Mouse (Mus musculus) c-Kit-negative CD71-positive TER-119-positive erythroid progenitor cells, embryonic 14.5 days (primary cell): ENCODE results near the gene Il4ra.

Source experiments
- DNase-seq: peaks from one replicate; pipeline ENCODE4 v3.0.0-alpha.2; 2013; ENCODE audit warnings: low read depth, low spot score

Gene Il4ra

DNA sequence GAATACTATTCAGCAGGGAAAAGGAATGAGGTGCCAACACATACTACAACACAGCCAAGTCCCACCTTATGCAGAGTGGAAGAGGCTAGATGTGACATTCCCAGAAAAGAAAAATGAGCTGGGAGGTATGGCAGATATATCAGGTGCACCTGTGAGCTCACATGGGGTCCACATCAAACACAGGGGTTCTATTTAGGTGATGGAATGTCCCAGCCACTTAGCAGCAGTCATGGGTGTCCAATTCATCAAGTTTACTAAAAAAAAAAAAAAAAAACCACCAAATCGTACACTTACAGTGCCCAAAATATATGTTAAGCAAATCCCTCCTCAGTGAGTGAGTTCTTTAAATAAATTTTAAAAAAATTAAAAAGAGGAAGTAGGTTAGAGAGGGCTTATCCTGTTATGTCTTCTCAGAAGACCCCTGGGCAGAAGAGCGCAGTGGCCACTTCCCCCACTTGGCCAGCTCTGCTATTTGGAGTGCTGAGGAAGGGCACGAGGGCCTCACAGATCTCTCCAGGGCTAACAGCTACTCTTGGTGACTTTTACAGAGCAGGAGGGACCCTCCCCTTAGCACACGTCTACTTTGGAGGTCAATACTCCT is 47.6 kb downstream of the Il4ra start:
- no peak for DNase-seq

DNA sequence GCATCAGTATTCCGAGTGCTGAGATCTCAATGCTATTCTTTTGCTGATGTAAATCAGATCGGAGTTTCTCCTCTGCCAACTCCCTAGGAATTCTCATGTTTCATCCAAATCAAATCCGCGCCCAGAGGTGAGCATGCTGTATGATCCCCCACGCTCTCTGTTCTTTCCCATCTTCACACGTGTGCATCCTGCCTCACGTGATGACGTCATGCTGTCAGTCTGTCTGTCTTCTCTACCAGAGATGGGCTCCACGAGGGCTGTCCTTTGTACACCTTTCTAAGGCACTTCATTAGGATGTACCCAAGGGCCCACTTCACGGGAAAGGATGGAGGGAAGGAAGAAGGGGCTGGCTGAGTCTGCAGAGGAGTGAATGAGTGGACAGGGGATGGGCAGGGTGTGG is 48.2 kb downstream of the Il4ra start:
- no peak for DNase-seq

DNA sequence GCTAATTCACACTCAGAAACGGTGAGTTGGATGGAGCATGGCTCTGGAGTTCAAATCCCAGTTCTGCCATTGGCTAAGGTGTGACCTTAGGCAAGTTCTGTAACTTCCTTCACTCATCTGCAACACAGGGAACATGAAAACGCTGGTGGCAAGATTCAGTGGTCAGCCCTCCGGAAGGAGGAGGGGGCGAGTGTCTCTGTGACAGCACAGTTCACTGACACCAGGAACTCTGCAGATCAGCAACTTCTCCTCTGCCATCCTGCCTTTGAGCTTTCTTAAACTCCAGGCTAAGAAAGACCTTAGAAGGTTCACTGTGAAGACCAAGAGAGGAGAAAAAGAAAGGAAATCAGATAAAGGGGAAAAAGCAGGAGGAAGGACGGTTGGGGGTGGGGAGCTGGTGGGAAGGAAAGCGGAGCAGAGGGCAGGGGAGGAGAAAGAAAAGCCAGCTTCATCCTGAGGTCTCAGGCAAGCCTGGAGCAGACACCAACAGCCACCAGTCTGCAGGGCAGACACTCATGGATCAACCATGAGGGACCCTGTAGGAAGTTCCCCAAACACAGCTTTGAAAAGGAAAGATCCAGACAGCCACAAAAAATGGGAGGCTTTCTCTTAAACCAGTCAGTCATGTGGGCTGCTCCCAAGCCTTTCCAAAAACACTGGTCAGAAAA is 48.8 kb downstream of the Il4ra start:
- DNase-seq = no peak

DNA sequence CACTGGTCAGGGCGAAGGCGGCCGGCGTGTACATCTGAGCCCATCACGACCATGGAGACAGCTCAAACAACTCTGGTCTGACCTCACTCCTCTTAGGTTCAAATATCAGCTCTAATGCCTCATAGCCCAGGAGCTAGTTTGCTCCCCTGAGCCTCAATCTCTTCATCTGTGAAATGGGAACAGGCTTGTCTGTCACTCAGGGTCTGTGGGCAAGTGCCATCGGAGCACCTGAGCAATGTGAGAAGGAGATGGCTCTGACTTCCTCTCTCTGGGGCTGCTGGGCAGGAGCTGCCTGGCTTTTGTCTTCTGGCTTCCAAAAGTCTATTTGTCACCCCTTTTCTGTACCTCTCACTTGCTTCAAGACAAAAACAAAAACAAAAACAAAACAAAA is 49.4 kb downstream of the Il4ra start:
- DNase-seq = no peak

DNA sequence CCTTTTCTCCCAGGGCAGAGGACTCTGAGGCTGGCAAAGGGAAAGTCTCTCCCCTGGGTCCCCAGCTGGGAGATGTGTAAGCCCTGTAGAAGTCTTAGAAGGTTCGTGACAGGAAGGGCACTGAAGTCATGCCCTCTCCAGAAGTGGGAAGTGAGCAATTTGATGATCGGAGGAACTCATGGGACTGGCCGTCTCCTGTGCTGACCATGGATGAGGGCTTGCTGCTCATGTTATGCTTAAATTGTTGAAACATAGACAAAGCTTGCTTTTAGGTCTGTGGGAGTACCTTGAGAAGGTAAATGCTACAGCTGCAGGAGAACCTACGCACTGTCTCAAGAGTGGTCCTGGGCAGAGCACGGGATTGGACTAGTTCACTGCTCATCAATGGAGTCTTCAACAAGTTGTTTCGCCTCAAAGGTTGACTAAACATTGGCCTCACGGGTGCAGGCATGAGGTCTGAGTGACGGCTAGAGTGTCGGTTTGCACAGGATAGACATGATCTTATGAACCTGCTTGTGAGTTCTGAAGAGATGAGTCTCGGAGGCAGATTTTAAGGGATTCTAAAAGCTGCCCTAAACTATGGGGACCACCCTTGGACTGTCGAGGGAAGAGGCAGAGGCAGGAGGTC is 50.0 kb downstream of the Il4ra start:
- DNase-seq = no peak

DNA sequence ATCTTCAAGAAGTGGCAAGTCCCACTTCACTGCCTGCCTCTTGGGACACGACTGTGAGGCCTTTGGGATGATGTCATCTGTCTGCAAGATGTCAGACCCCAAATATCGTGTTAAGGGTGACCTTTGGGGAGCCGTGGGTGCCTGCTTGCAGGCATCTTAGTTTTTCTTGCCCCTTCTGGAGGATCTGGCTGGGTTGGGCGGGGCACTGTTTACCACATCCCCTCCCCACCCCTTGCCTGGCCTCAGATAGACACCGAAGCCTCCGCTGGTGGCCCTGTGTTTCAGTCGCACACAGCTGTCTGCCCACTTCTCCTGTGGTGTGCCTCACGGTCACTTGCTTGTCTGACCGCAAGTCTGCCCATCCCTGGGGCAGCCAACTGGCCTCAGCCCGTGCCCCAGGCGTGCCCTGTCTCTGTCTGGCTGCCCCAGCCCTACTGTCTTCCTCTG is 51.3 kb downstream of the Il4ra start, which contains the start of gene Il21r:
Gene Il21r, plus strand, starts transcription at position 245 of the 447 bp plus-strand sequence.
- DNase-seq = no peak

DNA sequence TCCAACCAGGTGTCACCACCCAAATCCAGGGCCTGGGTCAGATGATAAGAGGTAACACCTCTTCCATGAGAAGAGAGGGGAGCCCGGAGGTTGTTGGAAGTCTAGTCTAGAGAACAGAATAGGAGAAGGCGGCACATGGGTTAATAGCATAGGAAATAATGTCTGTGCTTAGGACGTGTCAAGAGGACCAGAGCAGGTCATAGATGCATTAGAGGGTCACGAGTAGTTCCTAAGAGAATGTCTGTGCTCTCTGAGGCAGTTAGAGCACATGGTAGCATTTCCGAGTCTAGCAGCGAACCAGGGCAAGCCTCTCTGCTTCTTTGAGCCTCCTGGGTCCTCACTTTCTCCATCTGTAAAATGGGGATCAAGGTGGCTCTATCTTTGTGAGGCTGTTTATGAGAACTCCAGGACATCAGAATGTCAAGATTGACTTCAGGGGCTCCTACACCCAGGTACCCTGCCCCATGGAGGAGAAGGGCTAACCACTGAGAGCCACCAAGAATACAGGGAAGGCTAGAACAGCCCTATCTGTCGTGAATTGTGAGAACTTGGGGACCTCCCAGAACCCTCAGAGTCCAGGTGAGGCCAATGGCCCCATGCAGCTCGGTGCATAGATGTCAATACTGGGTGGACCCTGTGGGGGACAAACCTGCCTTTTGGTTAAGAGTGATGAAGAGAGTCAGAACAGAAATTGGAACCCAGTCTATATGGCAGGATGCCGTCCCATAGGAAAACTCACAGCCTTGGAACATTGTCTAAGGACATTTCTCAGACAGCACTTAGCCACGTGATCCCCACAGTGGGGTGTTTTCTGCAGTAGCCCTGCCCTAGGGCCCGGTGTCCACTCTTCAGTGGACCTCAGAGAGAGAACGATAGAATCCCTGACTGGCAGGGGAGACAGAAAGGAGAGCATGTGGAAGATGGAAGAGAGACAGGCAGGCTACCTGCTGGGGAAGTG is 52.7 kb downstream of the Il4ra start:
- DNase-seq = no peak

DNA sequence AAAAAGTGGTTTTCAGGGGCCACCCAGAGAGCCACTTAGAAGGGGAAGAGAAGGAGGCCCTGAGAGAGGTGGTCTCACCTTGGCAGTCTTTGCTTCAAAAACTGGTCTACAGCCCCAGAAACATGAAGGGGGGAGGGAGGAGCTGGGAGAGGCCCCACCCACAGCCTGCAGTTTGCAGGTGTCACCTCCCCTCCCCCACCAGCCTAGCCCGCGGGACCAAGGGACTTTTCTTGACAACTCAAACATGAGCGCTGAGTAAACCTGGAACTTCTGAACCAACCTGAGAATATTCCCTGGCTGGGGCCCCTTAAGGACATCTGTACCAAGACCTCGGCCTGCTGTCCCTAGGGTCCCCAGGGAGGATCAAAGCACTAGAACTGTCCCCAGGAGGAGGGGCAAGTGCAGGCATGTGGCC is 53.8 kb downstream of the Il4ra start:
- no peak for DNase-seq

DNA sequence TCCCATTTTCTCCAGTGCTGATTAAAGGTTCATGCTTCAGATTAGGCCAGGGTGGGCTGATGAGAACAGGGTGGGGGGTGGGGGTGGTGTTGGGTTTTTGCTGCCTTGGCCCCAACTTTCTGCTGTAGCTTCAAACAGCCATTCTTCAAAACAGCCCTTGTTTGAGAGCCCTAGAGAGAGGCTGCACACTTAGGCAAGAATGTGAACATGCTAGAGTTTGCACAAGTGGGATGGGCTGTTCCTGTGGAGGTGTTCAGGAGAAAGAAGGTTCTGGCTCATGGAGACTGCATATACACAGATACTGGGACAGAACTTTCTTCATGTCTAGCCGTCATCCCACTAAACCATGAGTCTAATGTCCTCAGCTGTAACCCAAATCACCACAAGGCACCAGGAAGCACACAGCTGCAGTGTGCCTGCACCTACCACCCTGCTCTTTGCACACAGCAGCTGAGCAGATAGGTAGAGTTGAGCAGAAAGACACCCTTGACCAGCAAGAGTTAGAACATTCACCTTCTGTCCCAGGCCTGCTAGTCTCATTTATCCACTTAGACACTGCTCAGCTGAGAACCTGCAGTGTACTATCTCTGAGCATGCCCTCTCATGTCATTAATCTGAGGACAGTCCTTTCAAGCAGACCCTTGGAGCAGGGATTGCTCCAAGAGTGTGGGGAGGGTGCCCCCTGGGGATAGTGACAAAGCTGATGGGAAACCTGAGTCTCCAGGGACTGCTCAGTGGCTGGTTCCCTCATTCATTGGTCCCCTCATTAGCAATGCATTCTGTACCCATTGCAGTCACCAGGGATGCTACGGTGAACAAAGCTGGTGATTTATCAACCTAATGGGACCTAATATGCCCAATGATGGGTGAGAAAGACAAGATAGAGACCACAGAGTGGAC is 54.6 kb downstream of the Il4ra start:
- no peak for DNase-seq

DNA sequence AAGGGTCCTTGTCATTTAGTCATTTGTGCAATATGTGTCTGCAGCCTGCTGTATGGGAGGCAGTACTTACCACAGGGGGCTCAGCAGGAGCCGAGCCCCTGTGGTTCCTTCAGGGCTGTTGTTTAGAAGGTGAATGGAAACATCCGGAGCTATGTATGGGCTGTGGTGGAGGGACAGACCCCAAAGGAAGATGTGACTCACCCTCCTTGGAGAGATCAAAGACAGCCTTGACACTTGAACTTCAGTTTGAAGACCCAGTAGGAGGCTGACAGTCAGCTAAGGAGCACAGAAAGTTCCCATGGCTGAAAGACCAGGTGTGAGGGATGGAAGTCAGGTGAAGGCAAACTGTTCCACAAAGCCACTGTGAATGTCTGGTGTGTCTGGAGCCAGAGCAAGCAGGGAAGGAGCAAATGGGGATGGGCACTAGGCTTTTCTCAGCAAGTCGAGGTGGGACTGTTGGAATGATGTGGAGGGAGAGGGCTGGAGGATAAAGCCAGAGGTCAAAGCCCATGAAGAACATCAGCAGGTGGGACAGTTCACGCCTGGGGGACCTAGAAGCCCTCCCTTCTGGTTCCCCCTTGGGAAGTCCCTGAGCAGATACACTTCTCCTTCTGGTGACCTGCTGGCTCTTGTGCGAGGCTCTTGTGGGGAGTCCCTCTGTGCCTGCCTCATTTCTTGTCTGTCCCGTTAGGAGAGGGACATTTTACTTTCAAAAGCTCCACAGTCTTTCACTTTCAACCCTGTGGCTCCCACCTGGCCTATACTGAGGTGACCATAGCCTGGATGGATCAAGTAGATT is 55.7 kb downstream of the Il4ra start:
- no peak for DNase-seq

DNA sequence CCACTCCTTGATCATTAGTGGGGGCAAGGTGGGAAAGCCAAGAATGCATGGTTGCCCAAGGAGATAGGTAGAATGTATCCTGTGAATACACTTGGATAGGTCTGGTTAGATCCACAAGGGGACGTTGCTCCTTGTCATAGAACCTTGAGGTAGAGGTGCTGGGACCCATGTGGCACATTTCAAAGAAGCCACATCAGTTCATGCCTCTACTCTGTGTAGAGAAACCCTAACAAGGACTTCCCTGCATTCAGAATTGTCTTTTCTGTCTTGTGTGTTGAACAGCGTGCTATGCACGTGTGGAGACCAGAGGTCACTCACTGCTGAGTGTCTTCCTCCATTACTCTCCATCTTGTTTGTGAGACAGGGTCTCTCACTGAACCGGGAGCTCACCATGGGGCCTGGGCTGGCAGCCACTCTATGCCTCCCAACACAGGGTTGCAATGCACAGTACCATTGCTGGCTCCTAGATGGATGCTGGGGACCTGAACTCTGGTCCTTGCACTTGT is 56.3 kb downstream of the Il4ra start:
- no peak for DNase-seq

DNA sequence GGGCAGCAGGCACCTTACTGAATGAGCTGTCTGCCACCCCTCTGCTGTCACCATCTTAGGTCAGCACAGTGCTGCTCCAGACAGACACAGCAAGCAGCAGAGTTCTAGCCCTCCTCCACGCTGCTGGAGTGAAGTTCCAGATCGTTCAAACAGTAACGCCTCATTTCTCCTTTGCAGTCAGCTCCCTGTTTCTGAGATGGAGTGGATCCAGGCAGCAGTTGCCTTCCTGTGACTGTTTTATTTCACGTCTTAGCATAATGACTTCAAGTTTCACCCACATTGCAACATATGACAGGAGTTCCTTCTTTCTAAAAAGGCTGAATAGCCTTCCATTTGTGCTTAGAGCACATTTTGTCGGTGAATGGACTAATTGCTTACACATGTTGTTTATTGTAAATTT is 61.7 kb downstream of the Il4ra start:
- no peak for DNase-seq

DNA sequence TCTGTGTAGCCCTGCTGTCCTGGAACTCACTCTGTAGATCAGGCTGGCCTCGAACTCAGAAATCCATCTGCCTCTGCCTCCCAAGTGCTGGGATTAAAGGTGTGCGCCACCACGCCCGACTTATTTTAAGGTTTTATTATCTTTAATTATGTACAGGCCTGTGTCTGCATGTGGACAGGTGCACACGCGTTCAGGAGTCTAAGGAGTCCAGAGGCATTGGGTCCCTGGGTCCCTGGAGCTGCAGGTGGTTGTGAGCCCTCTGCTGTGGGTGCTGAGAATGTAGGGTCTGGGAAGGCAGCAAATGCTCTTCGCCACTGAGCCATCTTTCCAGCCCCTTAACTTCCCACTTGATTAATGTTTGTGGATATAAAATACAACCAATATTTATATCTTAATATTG is 63.5 kb downstream of the Il4ra start:
- DNase-seq = no peak

DNA sequence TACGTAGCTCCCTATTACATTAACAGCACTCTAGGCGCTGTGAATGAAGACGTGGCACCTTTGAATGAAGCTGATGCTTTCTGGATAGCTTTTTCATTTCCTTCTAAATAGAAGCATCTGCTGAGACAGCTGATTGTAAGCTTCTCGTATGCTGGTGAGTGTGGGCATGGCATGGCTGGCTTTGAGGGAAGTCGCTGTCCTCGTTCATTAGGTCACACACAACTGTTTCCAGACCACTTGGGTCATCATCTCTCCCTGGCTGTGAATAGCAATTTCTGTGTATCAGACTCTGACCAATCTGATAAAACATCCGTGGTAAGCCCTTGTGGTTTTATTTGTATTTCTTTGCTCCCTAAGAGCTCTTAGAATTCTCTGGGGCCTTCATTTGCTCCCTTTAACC is 66.1 kb downstream of the Il4ra start:
- no peak for DNase-seq

DNA sequence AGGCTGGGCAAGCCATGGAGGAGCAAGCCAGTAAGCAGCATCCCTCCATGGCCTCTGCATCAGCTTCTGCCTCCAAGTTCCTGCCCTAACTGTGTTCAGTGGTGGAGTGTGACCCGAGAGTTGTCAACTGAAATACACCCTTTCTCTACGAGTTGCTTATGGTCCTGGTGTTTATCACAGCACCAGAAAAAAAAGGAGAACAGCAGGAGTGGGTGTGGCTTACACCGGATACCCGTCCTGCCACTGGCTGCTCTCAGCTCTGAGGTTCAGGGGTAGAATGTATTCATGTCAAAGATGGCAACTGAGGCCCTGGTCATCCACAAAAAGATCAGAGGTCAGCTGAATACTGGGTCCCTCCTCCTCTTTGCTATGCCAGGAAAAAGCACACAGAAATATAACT is 68.2 kb downstream of the Il4ra start:
- DNase-seq = no peak

DNA sequence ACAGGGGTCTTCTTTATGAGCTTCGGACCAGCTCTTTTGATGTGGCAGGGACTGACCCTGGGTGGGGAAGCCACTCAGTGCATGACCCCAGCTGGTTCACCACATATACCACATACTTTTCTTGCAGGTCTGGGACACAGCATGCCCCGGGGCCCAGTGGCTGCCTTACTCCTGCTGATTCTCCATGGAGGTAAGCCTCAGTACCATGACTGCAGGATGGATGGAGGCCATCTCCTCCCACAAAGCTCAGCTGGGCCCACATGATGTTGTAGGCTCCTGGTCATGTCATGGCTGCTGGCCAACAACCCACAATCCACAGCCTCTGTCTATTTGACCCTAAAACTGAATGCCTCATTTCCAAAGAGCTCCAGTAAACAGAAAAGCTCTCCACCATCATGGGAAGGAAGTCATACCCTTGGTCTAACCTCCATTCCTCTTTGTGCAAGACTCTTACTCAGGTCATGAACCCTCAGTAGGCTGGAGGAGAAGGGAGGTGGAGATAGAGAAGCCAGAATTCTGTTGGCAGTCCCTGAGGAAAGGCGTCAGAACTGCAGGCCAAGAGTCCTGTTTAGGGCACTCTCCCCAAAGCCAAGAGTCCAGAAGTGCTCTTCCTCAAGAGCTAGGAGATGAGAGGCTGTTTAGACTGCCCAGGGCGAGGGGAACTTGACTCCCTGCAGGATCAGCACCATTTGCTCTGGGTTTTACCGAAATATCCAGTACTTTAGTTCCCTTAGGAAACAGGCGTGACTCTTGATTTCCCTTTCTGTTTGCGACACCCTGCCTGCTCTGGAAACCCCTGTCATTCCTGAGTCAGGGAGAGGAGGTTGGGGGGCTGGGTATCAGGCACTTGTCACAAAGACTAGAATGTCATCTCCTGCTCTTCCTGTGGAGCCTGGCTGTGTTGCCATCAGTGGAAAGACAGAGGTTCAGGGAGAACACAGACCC is 71.1 kb downstream of the Il4ra start:
- DNase-seq = no peak

DNA sequence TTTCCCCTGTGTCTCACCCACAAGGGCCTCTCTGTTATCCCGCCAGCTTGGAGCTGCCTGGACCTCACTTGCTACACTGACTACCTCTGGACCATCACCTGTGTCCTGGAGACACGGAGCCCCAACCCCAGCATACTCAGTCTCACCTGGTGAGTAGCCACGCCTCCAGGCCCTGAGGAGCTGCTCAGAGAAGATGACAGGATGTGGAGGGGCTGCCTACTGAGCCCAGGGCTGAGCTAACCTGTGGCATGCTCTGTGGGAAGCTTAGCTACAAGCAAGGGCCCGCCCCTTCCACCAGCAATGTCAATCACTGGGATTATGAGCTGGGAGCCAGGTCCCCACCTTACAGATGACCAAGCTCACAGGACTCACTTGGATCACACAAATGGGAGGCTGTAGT is 73.3 kb downstream of the Il4ra start:
- no peak for DNase-seq

DNA sequence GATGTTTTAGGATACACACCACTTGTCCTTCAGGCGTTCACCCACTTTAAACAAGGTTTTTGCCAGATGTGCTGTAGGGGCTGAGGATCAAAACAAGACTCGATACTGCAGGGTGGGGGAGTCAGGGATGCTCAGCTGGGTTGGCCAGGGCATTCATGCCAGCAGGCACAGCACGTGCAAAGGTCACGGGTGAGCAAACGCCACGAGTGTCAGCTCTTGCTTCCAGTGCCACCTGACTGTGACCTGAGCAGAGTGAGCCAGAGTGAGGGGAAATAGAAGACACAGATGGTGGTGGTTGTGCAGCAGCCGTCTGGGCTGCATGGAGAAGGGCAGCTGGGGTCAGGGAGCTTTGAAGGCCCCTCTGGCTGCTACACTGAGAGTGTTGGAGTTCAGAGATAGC is 73.9 kb downstream of the Il4ra start:
- no peak for DNase-seq
